Mouse (Mus musculus): Measurements from ENCODE around the gene Zmiz1.
A peak's percentile ranks its signal among the peaks of the same experiment; 100 is the strongest.

DNA sequence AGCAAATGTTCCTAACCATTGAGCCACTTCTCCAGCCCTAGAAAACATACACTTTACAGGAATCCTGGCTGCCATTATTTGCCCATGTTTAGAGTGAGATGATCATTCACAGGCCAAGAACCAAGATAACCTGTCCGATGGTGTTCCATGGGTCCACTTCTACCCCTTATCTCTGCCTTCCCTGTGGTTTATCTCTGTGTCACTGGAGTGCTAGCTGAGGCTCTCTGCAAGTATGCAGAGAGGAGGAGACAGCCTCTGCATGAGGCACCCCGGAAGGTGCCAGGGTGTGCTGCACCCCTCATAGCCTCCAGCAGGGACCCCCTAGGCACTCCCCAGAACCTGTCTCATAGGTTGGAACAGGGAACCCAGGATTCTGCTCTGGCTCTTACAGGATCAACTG, 108.9 kb downstream of the Zmiz1 start:
- TF ChIP-seq CTCF (IDR thresholded peaks at IDR 0.05; ENCODE audit: borderline replicate concordance, insufficient read depth, low read depth, low read length), result 0 out of 2 replicates have a peak, but pooled peaks have one; percentile 2
- no peak for TF ChIP-seq POLR2A (IDR thresholded peaks at IDR 0.05; ENCODE audit: borderline replicate concordance, insufficient read depth, low read length)

All from cerebellum, adult 2 months (tissue).